Mouse (Mus musculus): Measurements from ENCODE around the gene Proser2. TPM values are rescaled to one million over a fixed set of nuclear protein-coding genes. Genes with fewer than 3 reads are reported as not detected.

Gene Proser2
- polyA plus RNA-seq, 1 experiment from 2014 or later: 3.2 TPM

DNA sequence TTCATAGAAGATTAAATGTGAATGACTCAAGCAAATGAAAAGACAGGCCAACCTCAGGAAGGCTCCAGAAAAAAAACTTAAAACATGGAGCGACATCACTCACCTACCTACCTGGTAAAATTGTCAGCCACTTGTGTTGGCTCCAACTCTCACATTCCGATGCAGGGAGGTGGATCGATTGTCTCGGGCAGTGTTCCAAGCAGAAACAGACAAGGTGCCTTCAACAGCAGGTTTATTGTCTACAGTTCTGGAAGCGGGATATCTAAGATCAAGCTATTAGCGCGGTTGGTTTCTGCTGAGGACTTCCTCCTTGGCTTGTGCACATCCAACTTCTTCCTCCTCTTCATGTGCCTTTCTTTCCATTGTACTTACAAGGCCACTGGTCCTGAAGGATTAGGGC is 27.6 kb upstream of the Proser2 start:
- no peak for DNase-seq (ENCODE audit: low spot score)
- Histone ChIP-seq H3K27me3 (ENCODE audit: low read depth, poor library complexity, severe bottlenecking) (no peaks in the 10 kb centered on the region), H3K4me1 (peaks cover 7% of the 10 kb centered on the region; the same call in 1 of the 2 replicates), H3K27ac (replicated peaks) (no peak overlapping the region), H3K36me3 (no peaks in the 10 kb centered on the region), H3K9me3 (replicated peaks) (no peaks in the 10 kb centered on the region), H3K4me3 (no peak overlapping the region)
- WGBS: 93% methylated on average over 7 of the region's 7 CpGs

DNA sequence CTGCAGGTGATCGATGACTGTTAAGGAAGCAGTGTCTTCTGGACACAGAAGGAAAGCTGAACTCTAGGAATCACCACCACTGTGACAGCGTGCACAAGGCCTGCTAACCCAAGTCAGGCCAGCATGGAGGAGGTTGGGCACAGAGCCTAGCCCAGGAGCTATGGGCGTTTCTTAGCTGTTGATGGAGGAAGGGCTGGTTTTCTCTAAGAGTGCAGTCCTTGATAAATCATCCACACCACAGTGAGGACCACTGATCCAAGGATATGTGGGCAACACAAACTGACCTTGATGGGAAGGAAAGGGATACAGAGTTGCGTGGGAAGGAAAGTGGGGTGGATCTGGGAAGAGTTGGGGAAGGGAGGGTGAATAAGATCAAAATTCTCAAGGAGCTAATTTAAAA is 27.2 kb upstream of the Proser2 start:
- Histone ChIP-seq H3K36me3 (no peaks in the 10 kb centered on the region), H3K27me3 (ENCODE audit: low read depth, poor library complexity, severe bottlenecking) (no peaks in the 10 kb centered on the region), H3K9me3 (replicated peaks) (no peaks in the 10 kb centered on the region), H3K4me1 (peaks cover 7% of the 10 kb centered on the region; the same call in 1 of the 2 replicates), H3K27ac (replicated peaks) (no peak overlapping the region), H3K4me3 (no peak overlapping the region)
- 92% methylated on average over 4 of the region's 4 CpGs for WGBS
- DNase-seq (ENCODE audit: low spot score): no peak

DNA sequence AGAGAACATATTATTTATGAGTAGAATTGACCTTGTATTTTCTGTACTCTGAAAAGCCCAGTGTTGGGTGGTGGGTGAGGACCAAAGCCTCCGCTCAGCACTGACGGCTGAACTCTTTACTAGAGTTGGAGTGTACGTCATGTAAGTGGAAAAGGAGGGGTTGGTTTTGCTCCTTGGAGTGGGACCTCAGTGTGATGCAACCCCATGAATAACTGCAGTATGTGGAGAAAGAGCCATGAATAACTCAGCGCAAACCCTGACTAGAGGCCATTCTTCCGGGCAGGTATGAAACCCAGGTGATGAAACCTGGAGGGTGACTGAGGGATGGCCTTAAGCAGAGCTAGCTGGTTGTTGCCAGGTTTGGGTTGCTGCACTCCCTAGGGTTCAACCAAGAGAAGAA is 19.8 kb upstream of the Proser2 start:
- WGBS: 94% methylated on average over 5 of the region's 5 CpGs
- no peak for DNase-seq (ENCODE audit: low spot score)
- Histone ChIP-seq H3K4me3 (no peak overlapping the region), H3K4me1 (peaks cover 2% of the 10 kb centered on the region; the same call in 1 of the 2 replicates), H3K36me3 (no peaks in the 10 kb centered on the region), H3K27me3 (ENCODE audit: low read depth, poor library complexity, severe bottlenecking) (no peaks in the 10 kb centered on the region), H3K9me3 (replicated peaks) (no peaks in the 10 kb centered on the region), H3K27ac (replicated peaks) (no peak overlapping the region)

DNA sequence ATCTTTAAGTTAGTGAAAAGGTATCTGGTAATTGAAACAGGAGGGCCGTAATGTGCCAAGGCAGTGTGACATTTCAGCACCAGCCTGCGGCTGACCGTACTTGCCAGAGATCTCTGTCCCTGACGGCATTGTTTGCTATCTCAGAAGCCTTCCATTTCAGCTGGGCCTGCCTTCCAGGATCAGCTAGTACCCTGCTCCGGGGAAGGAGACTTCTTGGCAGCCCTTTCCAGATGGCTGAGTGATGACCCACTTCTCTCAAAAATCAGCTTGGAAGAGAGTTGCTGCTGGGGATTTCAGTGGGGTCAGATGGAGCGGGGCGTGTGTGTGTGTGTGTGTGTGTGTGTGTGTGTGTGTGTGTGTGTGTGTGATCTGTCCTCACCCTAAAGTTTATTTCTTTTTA is 16.9 kb upstream of the Proser2 start:
- Histone ChIP-seq H3K4me3 (no peak overlapping the region), H3K27ac (replicated peaks) (no peak overlapping the region), H3K27me3 (ENCODE audit: low read depth, poor library complexity, severe bottlenecking) (no peaks in the 10 kb centered on the region), H3K36me3 (no peaks in the 10 kb centered on the region), H3K4me1 (peaks cover 2% of the 10 kb centered on the region; the same call in 1 of the 2 replicates), H3K9me3 (replicated peaks) (no peaks in the 10 kb centered on the region)
- 89% methylated on average over 7 of the region's 7 CpGs for WGBS
- DNase-seq (ENCODE audit: low spot score): no peak

DNA sequence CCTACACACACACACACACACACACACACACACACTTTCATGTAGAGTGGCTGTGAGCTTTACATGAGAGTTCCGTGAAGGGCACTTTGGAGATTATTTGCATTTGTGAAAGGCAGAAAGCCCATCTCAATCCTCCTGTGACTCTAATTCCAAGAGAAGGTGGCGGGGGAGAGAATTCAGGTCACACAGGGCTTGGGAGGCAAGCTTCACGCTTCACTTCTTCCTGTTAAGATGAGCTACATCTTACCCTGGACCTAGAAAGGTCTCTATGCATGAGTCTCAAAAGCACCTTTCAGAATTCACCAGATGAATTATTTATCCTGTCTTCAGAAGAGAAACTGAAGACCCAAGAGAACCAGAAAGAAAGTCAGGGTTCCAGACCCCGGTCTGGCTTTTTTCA is 16.2 kb upstream of the Proser2 start:
- H3K36me3 ChIP-seq: no peaks in the 10 kb centered on the region
- no peak for DNase-seq (ENCODE audit: low spot score)
- no peaks in the 10 kb centered on the region for H3K9me3 ChIP-seq (replicated peaks)
- no peaks in the 10 kb centered on the region for H3K27me3 ChIP-seq (ENCODE audit: low read depth, poor library complexity, severe bottlenecking)
- H3K4me1 ChIP-seq: peaks cover 2% of the 10 kb centered on the region; the same call in 1 of the 2 replicates
- no peak overlapping the region for H3K27ac ChIP-seq (replicated peaks)
- 84% methylated on average over 4 of the region's 4 CpGs for WGBS
- H3K4me3 ChIP-seq: no peak overlapping the region

DNA sequence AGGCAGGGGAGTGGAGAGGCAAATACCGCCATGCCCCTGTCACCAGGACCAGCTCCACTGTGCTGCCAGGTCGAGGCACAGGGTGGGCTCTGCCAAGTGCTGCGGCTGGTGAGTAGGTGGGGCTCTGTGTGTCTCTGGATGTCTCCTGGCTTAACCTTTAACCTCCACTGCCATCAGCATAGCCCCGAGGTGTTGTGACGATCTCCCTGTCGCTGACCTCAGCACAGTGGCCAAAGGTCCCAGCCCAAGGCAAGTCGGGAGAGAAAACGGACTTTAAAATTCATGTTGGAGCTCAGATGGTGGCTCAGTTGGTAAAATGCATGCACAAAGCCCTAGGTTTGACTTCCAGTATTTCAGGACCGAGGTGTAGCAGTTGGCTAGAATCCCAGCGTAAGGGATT is 15.6 kb upstream of the Proser2 start:
- no peak for DNase-seq (ENCODE audit: low spot score)
- 81% methylated on average over 10 of the region's 10 CpGs for WGBS
- no peaks in the 10 kb centered on the region for H3K36me3 ChIP-seq
- no peaks in the 10 kb centered on the region for H3K27me3 ChIP-seq (ENCODE audit: low read depth, poor library complexity, severe bottlenecking)
- no peak overlapping the region for H3K27ac ChIP-seq (replicated peaks)
- H3K4me3 ChIP-seq: no peak overlapping the region
- peaks cover 2% of the 10 kb centered on the region; the same call in 1 of the 2 replicates for H3K4me1 ChIP-seq
- H3K9me3 ChIP-seq (replicated peaks): no peaks in the 10 kb centered on the region

DNA sequence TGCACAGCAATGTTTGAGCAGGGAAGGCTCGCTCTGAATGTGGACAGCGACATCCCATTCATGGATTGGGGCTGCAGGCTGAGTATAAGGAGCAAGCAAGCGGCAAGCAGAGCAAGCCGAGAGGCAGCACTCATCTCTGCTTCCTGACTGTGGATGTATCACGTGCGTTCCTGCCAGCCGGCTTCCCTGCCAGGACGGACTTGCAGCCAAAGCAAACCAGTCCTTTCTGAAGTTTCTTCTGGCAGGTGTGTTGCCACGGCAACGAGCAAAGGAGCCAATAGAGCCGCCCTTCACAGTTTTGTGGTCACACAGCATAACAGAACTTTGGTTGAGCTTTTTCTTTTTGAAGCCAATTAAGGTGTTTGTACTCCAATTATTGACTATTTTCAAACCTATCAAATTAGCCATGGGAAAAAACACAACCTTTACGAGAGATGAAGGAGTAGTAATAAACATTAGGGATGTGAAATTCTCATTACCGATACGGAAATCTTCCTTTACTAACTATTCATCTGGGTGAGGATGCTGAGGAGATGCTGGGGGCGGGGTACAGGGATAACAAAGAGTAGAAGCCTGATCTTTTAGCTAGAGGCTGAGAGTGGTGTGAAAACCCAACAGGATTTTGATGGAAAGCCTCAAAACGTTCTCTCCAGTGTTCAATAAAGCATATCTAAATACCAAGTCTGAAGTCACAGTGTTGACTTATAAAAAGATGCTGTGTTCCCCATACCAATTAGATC is 13.1 kb upstream of the Proser2 start:
- H3K27me3 ChIP-seq (ENCODE audit: low read depth, poor library complexity, severe bottlenecking): no peaks in the 10 kb centered on the region
- DNase-seq (ENCODE audit: low spot score): no peak
- H3K9me3 ChIP-seq (replicated peaks): no peaks in the 10 kb centered on the region
- no peaks in the 10 kb centered on the region for H3K36me3 ChIP-seq
- 80% methylated on average over 16 of the region's 16 CpGs for WGBS
- H3K4me1 ChIP-seq: peaks cover 2% of the 10 kb centered on the region; the same call in 1 of the 2 replicates
- no peak overlapping the region for H3K27ac ChIP-seq (replicated peaks)
- H3K4me3 ChIP-seq: no peak overlapping the region

DNA sequence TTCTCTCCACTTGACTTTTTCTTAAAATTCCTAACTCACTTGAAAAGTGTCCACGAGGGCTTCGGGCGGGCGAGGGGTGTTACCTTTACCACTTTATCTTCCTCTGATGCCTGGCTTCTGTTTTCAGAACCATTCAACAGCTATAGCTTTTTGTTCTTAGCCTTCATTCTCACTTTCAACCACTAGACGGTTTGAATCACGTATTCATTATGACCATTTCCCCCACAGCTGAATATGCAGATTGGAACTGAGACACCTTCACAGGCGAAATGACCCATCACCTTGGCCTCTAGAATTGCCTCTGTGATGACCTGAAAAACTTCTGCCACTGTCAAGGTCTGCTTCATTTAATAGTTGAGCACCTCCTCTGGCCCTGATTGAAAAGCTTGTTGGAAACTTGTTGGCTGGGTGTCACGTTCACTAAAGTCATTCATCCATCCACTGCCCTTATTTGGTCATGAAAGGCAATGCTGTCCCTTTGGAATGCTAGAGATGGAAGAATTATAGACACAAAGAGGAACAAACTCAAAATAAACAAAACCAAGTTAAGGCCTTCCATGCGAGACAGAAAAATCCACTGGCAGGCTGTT is 10.7 kb upstream of the Proser2 start:
- Histone ChIP-seq H3K27ac (replicated peaks) (no peak overlapping the region), H3K36me3 (no peaks in the 10 kb centered on the region), H3K4me3 (no peak overlapping the region), H3K27me3 (ENCODE audit: low read depth, poor library complexity, severe bottlenecking) (no peaks in the 10 kb centered on the region), H3K9me3 (replicated peaks) (no peaks in the 10 kb centered on the region), H3K4me1 (peaks cover 2% of the 10 kb centered on the region; the same call in 1 of the 2 replicates)
- DNase-seq (ENCODE audit: low spot score): no peak
- WGBS: 84% methylated on average over 9 of the region's 9 CpGs

DNA sequence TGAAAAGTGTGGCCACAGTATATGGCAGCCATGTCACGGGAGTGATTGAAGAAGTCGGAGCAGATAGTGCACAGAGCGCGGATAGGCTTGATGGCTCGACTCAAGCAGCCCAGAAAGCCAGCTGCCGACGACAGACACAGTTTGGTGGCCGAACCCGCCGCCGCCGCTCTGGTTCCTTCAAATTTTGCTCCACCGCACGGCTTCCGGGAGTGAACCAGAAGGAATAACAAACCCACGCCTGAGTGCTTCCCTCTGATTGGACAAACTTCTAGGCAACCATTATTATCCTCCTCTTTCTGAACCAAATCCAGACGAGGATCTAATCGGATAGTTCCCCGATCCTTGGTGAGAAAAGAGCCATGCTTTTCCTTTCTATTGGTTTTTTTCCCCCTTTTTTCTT is 3.9 kb upstream of the Proser2 start:
- Histone ChIP-seq H3K27me3 (ENCODE audit: low read depth, poor library complexity, severe bottlenecking) (peaks cover 11% of the 10 kb centered on the region), H3K36me3 (no peaks in the 10 kb centered on the region), H3K4me1 (peaks cover 13% of the 10 kb centered on the region), H3K4me3 (no peak overlapping the region), H3K27ac (replicated peaks) (no peak overlapping the region), H3K9me3 (replicated peaks) (no peaks in the 10 kb centered on the region)
- no peak for DNase-seq (ENCODE audit: low spot score)
- WGBS: 92% methylated on average over 19 of the region's 19 CpGs

DNA sequence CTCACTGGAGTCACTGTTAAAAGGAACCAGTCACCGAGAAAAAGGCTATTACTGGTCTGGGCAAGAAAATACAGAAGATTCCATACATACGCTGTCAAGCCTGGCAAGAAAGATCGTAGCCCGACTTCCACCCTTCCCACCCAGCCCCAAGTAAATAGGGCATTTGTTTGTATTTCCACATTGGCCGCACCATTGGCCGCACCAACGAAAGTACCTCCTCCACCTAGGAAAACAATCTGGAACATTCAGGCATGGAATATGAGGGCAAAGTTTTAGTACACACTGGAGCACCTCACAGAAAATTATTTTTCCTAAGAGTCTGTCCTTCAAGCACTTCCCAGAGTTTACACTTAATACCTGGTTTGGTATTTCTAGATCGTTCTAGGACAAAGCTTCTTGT is 1.1 kb downstream of the Proser2 start:
- Histone ChIP-seq H3K27me3 (ENCODE audit: low read depth, poor library complexity, severe bottlenecking) (peaks cover 34% of the 10 kb centered on the region), H3K36me3 (no peaks in the 10 kb centered on the region), H3K4me3 (peak overlapping the region; percentile 70), H3K27ac (replicated peaks) (no peak overlapping the region), H3K9me3 (replicated peaks) (no peaks in the 10 kb centered on the region), H3K4me1 (peaks cover 13% of the 10 kb centered on the region)
- DNase-seq (ENCODE audit: low spot score): no peak
- WGBS: 50% methylated on average over 8 of the region's 8 CpGs

DNA sequence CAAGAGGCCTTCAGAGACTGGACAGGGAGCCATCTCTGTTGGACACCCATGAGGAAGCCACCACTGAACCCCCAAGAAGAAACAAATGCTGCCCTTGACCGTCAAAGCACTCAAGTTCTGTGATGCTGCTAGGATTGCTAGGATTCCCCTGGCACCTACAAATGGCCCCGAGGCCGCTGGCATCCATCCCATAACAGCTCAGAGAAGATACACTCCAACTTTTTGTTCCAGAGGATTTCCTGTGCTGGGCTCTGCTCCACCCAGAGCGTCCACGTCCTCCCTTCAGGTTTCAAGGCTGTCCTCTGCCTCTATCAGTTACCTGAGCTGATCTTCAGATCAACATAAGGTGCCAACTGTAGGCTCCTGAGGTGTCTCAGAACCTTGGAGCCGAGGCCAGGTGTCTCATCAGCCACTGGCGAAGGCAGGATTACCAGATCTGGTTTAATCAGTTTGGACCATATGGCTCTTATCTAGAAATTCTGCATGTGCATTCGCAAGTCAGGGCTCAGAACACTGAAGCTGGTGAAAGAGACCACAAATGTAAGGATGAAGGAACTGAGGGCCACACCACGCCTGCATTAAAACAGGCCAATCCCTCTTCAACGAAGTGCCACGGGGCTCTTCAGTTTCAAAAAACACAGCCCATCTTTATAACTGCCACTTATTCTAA is 1.7 kb downstream of the Proser2 start:
- peaks cover 34% of the 10 kb centered on the region for H3K27me3 ChIP-seq (ENCODE audit: low read depth, poor library complexity, severe bottlenecking)
- DNase-seq (ENCODE audit: low spot score): no peak
- 88% methylated on average over 11 of the region's 11 CpGs for WGBS

DNA sequence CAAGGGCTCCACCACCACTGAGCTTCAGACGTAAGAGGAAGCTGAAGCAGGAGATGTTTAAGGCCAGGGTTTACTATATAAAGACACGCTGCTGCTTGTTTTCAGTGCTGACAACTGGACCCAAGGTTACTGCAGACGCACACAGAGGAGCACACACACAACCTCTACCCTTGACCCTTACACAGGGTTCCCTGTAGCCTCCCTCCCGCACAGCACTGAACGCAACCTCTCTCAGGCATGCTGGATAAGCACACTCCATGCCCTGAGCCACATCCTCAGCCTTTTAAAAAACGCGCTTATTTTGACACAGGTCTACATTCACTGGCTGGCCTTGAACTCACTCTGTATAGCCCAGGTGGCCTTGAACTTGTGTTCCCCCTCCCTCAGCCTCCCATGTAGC is 7.0 kb downstream of the Proser2 start:
- Histone ChIP-seq H3K4me3 (no peak overlapping the region), H3K36me3 (no peaks in the 10 kb centered on the region), H3K4me1 (no peaks in the 10 kb centered on the region), H3K27me3 (ENCODE audit: low read depth, poor library complexity, severe bottlenecking) (peaks cover 14% of the 10 kb centered on the region), H3K9me3 (replicated peaks) (no peaks in the 10 kb centered on the region), H3K27ac (replicated peaks) (no peak overlapping the region)
- DNase-seq (ENCODE audit: low spot score): no peak
- 91% methylated on average over 7 of the region's 7 CpGs for WGBS

More for the DNA sequence above, 1.7 kb downstream of the Proser2 start:
- H3K4me3 ChIP-seq: no peak overlapping the region
- H3K4me1 ChIP-seq: peaks cover 13% of the 10 kb centered on the region
- no peaks in the 10 kb centered on the region for H3K36me3 ChIP-seq
- H3K27ac ChIP-seq (replicated peaks): no peak overlapping the region
- no peaks in the 10 kb centered on the region for H3K9me3 ChIP-seq (replicated peaks)

DNA sequence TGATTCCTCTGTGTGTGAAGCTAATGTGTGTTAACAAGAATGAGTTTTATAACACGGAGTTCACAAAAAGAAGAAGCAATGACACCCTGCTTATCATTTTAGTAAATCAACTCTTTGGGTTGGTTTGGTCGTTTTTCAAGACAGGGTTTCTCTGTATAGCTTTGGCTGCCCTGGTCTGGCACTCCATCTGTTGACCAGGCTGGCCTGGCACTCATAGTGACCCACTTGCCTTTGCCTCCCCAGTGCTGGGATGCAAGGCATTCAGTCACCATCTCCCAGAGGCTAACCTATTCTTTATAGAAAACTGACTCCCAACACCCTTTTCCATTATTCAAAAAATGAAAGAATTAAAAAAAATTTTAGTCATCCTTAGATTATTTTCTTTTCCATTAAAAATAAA is 8.9 kb downstream of the Proser2 start:
- 84% methylated on average over 2 of the region's 2 CpGs for WGBS
- no peak overlapping the region for H3K27ac ChIP-seq (replicated peaks)
- H3K4me3 ChIP-seq: no peak overlapping the region
- no peaks in the 10 kb centered on the region for H3K36me3 ChIP-seq
- H3K9me3 ChIP-seq (replicated peaks): no peaks in the 10 kb centered on the region
- H3K4me1 ChIP-seq: no peaks in the 10 kb centered on the region
- DNase-seq (ENCODE audit: low spot score): no peak
- no peaks in the 10 kb centered on the region for H3K27me3 ChIP-seq (ENCODE audit: low read depth, poor library complexity, severe bottlenecking)
